Mouse (Mus musculus) embryonic fibroblast, embryonic 13.5 days (primary cell): Measurements from ENCODE around the gene Cyp2f2.

Experiments
- CTCF ChIP-seq: IDR thresholded peaks from 2 replicates; pipeline ENCODE4 v1.5.1; 2011; ENCODE audit warnings: mild to moderate bottlenecking, control low read depth, low read length, moderate library complexity, borderline replicate concordance; ENCODE audit not compliant: insufficient read depth
- POLR2A ChIP-seq: IDR thresholded peaks from 2 replicates; pipeline ENCODE4 v1.6.1; 2011; ENCODE audit warnings: low read depth, mild to moderate bottlenecking, control low read depth, low read length, moderate library complexity

DNA sequence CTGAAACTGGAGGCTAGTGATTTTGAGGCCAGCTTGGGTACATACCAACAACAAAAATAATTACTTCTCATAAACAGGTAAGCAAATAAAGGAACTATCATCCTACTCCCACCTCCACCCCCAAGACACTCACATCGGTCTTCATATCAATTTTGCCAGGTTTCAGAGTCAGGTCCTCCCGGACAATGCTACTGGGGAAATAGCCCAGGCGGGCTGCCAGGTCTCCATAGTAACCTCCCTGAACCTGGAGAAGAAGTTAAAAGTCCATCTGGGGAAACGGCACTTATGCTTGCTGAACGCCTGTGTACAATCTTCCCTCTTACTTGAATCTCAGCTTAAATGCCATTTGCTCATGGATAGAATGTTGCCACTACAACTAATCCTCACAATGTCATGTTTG, 60.3 kb downstream of the Cyp2f2 start:
- TF ChIP-seq POLR2A (no peak), CTCF (no peak)
